Comparison of ENCODE assay signal across 15 mouse cellular contexts in genomic region chr19:61065011-61065410, GRCm38 (mm10).
A peak's percentile ranks its signal among the peaks of the same experiment; 100 is the strongest.
DNase-seq lines count a peak whose midpoint lies in the region; ATAC-seq and TF ChIP-seq lines count a peak whose summit lies in the region.
"Had no signal": no experiment of that assay in that cellular context is flagged by ENCODE, and none has a peak within 500 bp of the region (broad histone marks: within the 10 kb centered on the region; RNA-seq: fewer than 3 reads in every experiment).

No protein-coding gene starts in this region.

- no peak for TF ChIP-seq POLR2A in cerebellum, adult 2 months (IDR thresholded peaks at IDR 0.05; ENCODE audit: borderline replicate concordance, insufficient read depth, low read length)

- in situ Hi-C loops in Patski (cut with MboI; ENCODE audit: low pct_unique_long_range_greater_than_20kb) = no loop called here

- peak; percentile 22; the same call in 1 of the 2 replicates for TF ChIP-seq CTCF in gastrocnemius, adult 2 months (IDR thresholded peaks at IDR 0.05)
- peak; percentile 30; the same call in 1 of the 2 replicates for TF ChIP-seq CTCF in liver, postnatal 0 days (IDR thresholded peaks at IDR 0.05; ENCODE audit: low read depth)
- peak; percentile 18 for TF ChIP-seq CTCF in Patski (IDR thresholded peaks at IDR 0.05)
- no peak for TF ChIP-seq CTCF in cerebellum, adult 2 months (IDR thresholded peaks at IDR 0.05; ENCODE audit: borderline replicate concordance, insufficient read depth, low read depth, low read length)

- no peak overlapping the region for H3K4me3 ChIP-seq in gastrocnemius, adult 2 months
- no peak overlapping the region for H3K4me3 ChIP-seq in liver, postnatal 0 days (ENCODE audit: low read depth, low read length)
- H3K4me3 ChIP-seq in cerebellum, adult 2 months (replicated peaks; ENCODE audit: insufficient read depth, low read depth, low read length) = no peak overlapping the region
- H3K4me3 ChIP-seq: limb, embryonic 15.5 days; midbrain, embryonic 15.5 days had no signal

- no peak for ATAC-seq in liver, postnatal 0 days
- peak; percentile 4 for ATAC-seq in Patski
- ATAC-seq: activated CD4-positive, CD25-positive, alpha-beta regulatory T cell, adult 4 months; midbrain, embryonic 15.5 days had no signal

- 67% methylated on average over 1 of the region's 1 CpGs for WGBS in liver, postnatal 0 days (ENCODE audit: insufficient replicate concordance)
- WGBS in cerebellum, adult 2 months = 96% methylated on average over 1 of the region's 1 CpGs

- no peak for TF ChIP-seq EP300 in liver, postnatal 0 days (IDR thresholded peaks at IDR 0.05; ENCODE audit: low read depth)

- DNase-seq in gastrocnemius, adult 2 months = no peak
- DNase-seq in gastrocnemius, postnatal 10 days = no peak
- DNase-seq in liver, postnatal 0 days = no peak
- DNase-seq in liver = no peak
- DNase-seq in Patski (ENCODE audit: low read depth, low spot score) = no peak
- DNase-seq in kidney, postnatal 25 days = peak; percentile 36
- no peak for DNase-seq in cerebellum, adult 2 months
- no peak for DNase-seq in frontal cortex, postnatal 10 days (ENCODE audit: low spot score in 2 of 2)
- DNase-seq: gastrocnemius, postnatal 36 days had no signal

- intact Hi-C loops in gastrocnemius, adult 2 months (cut with DNase I) = no loop called here

- H3K4me1 ChIP-seq in liver, postnatal 0 days (ENCODE audit: insufficient read depth) = no peaks in the 10 kb centered on the region; the same call in 1 of the 2 replicates
- H3K4me1 ChIP-seq in cerebellum, adult 2 months (ENCODE audit: control insufficient read depth, insufficient read depth, low read length) = no peaks in the 10 kb centered on the region
- H3K4me1 ChIP-seq: limb, embryonic 15.5 days; midbrain, embryonic 15.5 days had no signal

- no peaks in the 10 kb centered on the region for H3K9me3 ChIP-seq in liver, postnatal 0 days (ENCODE audit: low read length)
- H3K9me3 ChIP-seq: G1E; limb, embryonic 15.5 days; midbrain, embryonic 15.5 days had no signal

- no peak overlapping the region for H3K27ac ChIP-seq in gastrocnemius, adult 2 months
- H3K27ac ChIP-seq in liver, postnatal 0 days (ENCODE audit: low read depth) = no peak overlapping the region
- H3K27ac ChIP-seq in cerebellum, adult 2 months (ENCODE audit: insufficient read depth, low read length) = no peak overlapping the region
- H3K27ac ChIP-seq: hindbrain, embryonic 14.5 days; limb, embryonic 15.5 days; macrophage; midbrain, embryonic 15.5 days had no signal

- H3K9ac ChIP-seq in liver, postnatal 0 days (replicated peaks) = no peak overlapping the region
- H3K9ac ChIP-seq: hindbrain, embryonic 14.5 days; limb, embryonic 15.5 days; midbrain, embryonic 15.5 days had no signal

- H3K27me3 ChIP-seq in liver, postnatal 0 days (ENCODE audit: insufficient read depth, low read length) = no peaks in the 10 kb centered on the region
- H3K27me3 ChIP-seq in Patski = no peaks in the 10 kb centered on the region
- H3K27me3 ChIP-seq in cerebellum, adult 2 months (ENCODE audit: control insufficient read depth, insufficient read depth, low read length) = no peaks in the 10 kb centered on the region
- H3K27me3 ChIP-seq: limb, embryonic 15.5 days; midbrain, embryonic 15.5 days had no signal

- POLR2A ChIA-PET in Patski (lab: Charles Lee) = interaction anchor here (0.6 to 0.8 kb wide), 2 partner anchors 13 to 149 kb away, joined by 3 to 5 read pairs; no protein-coding TSS in a partner anchor

- H3K4me2 ChIP-seq in liver, postnatal 0 days (ENCODE audit: low read depth, low read length) = no peak overlapping the region
- H3K4me2 ChIP-seq: hindbrain, embryonic 14.5 days; limb, embryonic 15.5 days; midbrain, embryonic 15.5 days had no signal

- H3K36me3 ChIP-seq in liver, postnatal 0 days (replicated peaks; ENCODE audit: insufficient read depth, low read length) = no peaks in the 10 kb centered on the region
- H3K36me3 ChIP-seq: G1E; limb, embryonic 15.5 days; midbrain, embryonic 15.5 days had no signal

- CTCF ChIA-PET in Patski (lab: Charles Lee) = interaction anchor here (1.0 to 2.1 kb wide), 4 partner anchors 8 to 21 kb away, joined by 3 to 6 read pairs (median 4); no protein-coding TSS in a partner anchor

Comparison
In these comparisons a context has a peak if more than half of its experiments do, and no peak if none do; other contexts are left out.
1. DNase-seq: peak in kidney, postnatal 25 days (2 of 2); none in gastrocnemius, adult 2 months (single experiment), gastrocnemius, postnatal 10 days (single experiment), liver, postnatal 0 days (single experiment), liver (single experiment), Patski (single experiment), cerebellum, adult 2 months (0 of 2) and frontal cortex, postnatal 10 days (0 of 2).